Mouse (Mus musculus): ENCODE data around the gene Pgd. TPM values are rescaled to one million over a fixed set of nuclear protein-coding genes. Genes with fewer than 3 reads are reported as not detected.

The Pgd gene
- polyA plus RNA-seq (2012; ENCODE audit: low replicate concordance): 62.2 and 108 TPM in 2 replicates

GRCm38 (mm10) chr4:149166215-149166946, at the start of gene Pgd:
TSS of gene Pgd (minus strand) at chr4:149166771.

DNA sequence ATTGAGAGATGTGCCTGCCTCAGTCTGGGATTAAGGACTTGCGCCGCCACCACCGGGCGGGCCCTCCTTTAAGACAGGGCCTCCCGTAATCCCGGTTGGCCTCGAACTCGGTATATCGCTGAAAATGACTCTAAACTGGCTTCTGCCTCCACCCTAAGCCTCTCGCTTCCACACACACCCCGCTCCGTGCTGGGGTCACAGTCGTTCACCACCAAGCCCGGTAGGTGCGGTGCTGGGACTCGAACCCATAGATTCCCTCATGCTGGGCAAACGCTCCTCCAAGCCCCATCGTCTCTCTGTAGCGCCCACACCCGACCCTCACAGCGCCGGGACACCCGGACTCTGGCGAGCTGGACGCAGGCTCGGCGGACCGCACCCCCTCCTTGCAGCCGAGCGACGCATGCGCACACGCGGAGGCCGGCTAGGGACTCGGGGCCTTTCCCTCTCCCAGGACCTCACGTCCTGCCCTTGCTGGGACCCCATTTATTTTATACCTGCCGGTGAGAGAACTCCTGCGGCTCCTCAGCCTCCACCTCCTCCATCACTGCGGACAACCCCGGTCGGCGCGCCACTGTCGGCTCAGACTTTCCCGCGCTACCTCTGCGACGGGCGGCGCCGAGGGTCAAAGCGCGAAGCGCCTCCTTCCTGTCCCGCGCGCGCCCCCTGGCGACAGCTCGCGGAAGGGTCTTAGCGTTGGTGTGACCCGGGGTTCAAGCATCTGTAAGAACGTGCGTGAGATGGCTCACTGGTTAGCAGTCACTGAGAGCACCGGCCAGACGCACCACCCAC, 29.4 kb downstream of the Pgd start, which contains the start of gene Cenps:
TSS of gene Cenps (minus strand) at position 648 of the 789 bp plus-strand sequence.

GRCm38 (mm10) chr4:149126663-149127062, 39.9 kb downstream of the Pgd start, which contains the start of gene Cort:
TSS of gene Cort (minus strand) at chr4:149126763.

DNA sequence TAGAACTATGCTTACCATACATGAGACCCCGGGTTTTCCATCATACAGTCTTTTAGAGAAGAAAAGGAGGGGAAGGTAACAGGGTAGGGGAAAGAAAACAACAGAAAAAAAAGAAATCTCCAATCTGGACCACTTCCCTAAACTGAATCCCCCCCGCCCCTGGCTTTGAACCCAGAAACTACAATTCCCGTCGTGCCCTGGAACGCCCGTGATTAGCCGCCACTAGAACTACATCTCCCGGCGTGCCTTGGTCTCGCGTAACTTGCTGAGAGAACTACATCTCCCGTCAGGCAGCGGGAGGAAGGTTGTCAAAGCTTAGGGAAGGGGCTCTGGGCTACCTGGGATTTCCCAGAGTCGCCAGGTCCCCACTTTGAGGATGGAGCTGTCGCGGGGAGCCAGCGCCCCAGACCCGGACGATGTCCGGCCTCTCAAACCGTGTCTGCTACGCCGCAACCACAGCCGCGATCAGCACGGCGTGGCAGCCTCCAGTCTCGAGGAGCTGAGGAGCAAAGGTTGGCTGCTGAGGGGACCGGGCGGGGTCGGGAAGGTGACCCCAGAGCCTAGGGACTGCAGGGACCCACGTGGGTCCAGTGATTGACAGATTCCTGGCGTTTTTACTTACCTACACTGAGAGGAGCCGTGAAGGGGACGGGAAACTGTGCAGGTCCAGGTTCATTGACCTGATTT, 62.6 kb downstream of the Pgd start, which contains the start of gene Dffa:
TSS of gene Dffa (plus strand) at position 272 of the 687 bp plus-strand sequence.

Other genes starting within 250 kb of the Pgd start
- 32.4 and 42.8 TPM in 2 replicates for gene Pex14, start 66.9 kb downstream of the Pgd start, polyA plus RNA-seq (2012; ENCODE audit: low replicate concordance)
- gene Dffa, start 62.6 kb downstream of the Pgd start, polyA plus RNA-seq (2012; ENCODE audit: low replicate concordance): 3.3 and 13.7 TPM in 2 replicates
- 17.0 and 56.5 TPM in 2 replicates for gene Cort, start 40.0 kb downstream of the Pgd start, polyA plus RNA-seq (2012; ENCODE audit: low replicate concordance)
- 15.0 and 18.2 TPM in 2 replicates for gene Cenps, start 29.1 kb downstream of the Pgd start, polyA plus RNA-seq (2012; ENCODE audit: low replicate concordance)
- 1.5 and 3.1 TPM in 2 replicates for gene Kif1b, start 140.9 kb upstream of the Pgd start, polyA plus RNA-seq (2012; ENCODE audit: low replicate concordance)

Measured in leukemia stem cell, adult 10-12 weeks (primary cell).